8 mouse cellular contexts compared by ENCODE assay signal in the genomic region with DNA sequence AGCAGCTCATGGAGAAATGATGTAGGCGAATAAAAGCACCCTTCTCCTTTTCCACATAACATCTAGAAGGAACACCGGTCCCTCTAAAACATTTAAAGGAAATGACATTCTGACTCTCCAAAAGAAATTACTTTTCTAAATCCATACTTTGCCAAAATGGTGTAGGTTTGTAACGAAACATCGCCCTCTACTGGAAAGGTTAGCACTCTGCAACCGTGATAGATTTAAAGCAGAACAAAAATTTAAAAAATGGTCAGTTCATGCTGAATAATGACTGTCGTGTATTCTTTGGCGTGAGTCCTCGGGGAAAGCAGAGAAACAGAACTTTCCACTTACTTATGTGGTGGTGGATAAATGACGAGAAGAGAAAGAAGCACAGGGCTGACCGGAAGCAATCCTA. TPM values are rescaled to one million over a fixed set of nuclear protein-coding genes. Genes with fewer than 3 reads are reported as not detected.
DNase-seq lines count a peak whose midpoint lies in the region; ATAC-seq and TF ChIP-seq lines count a peak whose summit lies in the region.

No protein-coding gene starts in this region.

- 0 out of 2 replicates have a peak overlapping the region, but pooled peaks have one; percentile 1 for H3K4me2 ChIP-seq in kidney, embryonic 16.5 days (replicated peaks; ENCODE audit: low read depth, low read length)

- no peaks in the 10 kb centered on the region for H3K27me3 ChIP-seq in kidney, embryonic 16.5 days (ENCODE audit: insufficient read depth, low read length)

- no peak for TF ChIP-seq POLR2A in lung, adult 2 months (IDR thresholded peaks at IDR 0.05; ENCODE audit: borderline replicate concordance, extremely low read depth, low read depth, low read length)

- ATAC-seq in cerebellum, adult (ENCODE audit: insufficient number of reproducible peaks, low FRiP score, low TSS enrichment): 0 out of 2 replicates have a peak, but pooled peaks have one; percentile 22
- ATAC-seq in kidney, embryonic 16.5 days (ENCODE audit: low FRiP score, low TSS enrichment): no peak

- no peak overlapping the region; the same call in 1 of the 2 replicates for H3K9ac ChIP-seq in kidney, embryonic 16.5 days (replicated peaks; ENCODE audit: low read length)

- H3K4me1 ChIP-seq in lung, adult 2 months (ENCODE audit: control insufficient read depth, insufficient read depth, low read length): no peaks in the 10 kb centered on the region
- peaks cover 15% of the 10 kb centered on the region; the same call in 1 of the 2 replicates for H3K4me1 ChIP-seq in kidney, embryonic 16.5 days (ENCODE audit: insufficient read depth, low read length)

- no peak overlapping the region for H3K27ac ChIP-seq in kidney, embryonic 16.5 days (ENCODE audit: low read length)

- H3K36me3 ChIP-seq in kidney, embryonic 16.5 days (ENCODE audit: insufficient read depth, low read length): no peaks in the 10 kb centered on the region

- DNase-seq in cerebellum, adult 11-12 months: no peak
- peak; percentile 6 for DNase-seq in lung, adult 2 months
- DNase-seq in lung, adult 18-20 months: no peak
- peak; percentile 85 for DNase-seq in embryo, embryonic 10.5 days (ENCODE audit: low spot score)
- DNase-seq in naive thymus-derived CD4-positive, alpha-beta T cell, adult 2 months (ENCODE audit: low read depth): peak; percentile 17
- DNase-seq in urinary bladder, postnatal 36 days (ENCODE audit: low spot score in 2 of 2): no peak

- WGBS in lung, adult 2 months: 10% methylated on average over 10 of the region's 10 CpGs
- WGBS in kidney, embryonic 16.5 days: 10% methylated on average over 10 of the region's 10 CpGs

- peak; percentile 29; the same call in 1 of the 2 replicates for TF ChIP-seq CTCF in lung, adult 2 months (IDR thresholded peaks at IDR 0.05; ENCODE audit: insufficient read depth, low read length)

- no peaks in the 10 kb centered on the region for H3K9me3 ChIP-seq in kidney, embryonic 16.5 days (ENCODE audit: low read length)

- no peak overlapping the region for H3K4me3 ChIP-seq in lung, adult 2 months (replicated peaks; ENCODE audit: extremely low read depth, low read depth, low read length)
- no peak overlapping the region for H3K4me3 ChIP-seq in kidney, embryonic 16.5 days (ENCODE audit: low read length)

RNA-seq across cellular contexts. Expression of gene Arl14ep, which starts 18.6 kb away (rescaled TPM):
- 4.7 and 7.5 TPM in 2 replicates for polyA plus RNA-seq in lung, adult 2 months (2012; rRNA removed)
- 45.8 and 49.9 TPM in 2 replicates for polyA plus RNA-seq in kidney, embryonic 16.5 days (2015; fragmentation: Nextera tagmentation; extraction: Ambion mirVana)

Comparison
In these comparisons a context has a peak if more than half of its experiments do, and no peak if none do; other contexts are left out.
1. DNase-seq: peak in lung, adult 2 months (single experiment), embryo, embryonic 10.5 days (single experiment) and naive thymus-derived CD4-positive, alpha-beta T cell, adult 2 months (single experiment); none in cerebellum, adult 11-12 months (single experiment), lung, adult 18-20 months (0 of 2) and urinary bladder, postnatal 36 days (0 of 2).